Mouse (Mus musculus): Measurements from ENCODE around the gene Scube1.
A peak's percentile ranks its signal among the peaks of the same experiment; 100 is the strongest.

Scube1 gene

DNA sequence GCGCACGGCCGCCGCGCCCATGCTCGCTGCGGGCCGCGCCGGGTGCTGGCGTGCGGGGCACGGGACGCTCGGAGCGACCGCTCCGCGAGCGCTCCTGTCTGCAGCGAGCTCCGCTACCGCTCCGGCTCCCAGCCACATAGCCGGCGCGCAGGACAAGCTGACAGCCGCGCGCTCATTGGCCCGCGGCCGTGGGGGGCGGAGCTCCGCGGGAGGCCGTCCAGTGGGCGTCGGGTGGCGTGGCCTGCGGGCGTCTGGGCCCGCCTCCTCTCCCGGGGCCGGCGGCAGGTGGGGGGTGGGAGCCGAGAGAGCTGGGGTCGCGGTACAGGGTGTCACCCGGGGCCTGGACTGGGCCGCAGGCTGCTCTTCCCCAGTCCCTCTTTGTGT, at the start of gene Scube1:
TSS of gene Scube1 (minus strand) at position 136 of the 384 bp plus-strand sequence.
- peak; percentile 74 for DNase-seq

DNA sequence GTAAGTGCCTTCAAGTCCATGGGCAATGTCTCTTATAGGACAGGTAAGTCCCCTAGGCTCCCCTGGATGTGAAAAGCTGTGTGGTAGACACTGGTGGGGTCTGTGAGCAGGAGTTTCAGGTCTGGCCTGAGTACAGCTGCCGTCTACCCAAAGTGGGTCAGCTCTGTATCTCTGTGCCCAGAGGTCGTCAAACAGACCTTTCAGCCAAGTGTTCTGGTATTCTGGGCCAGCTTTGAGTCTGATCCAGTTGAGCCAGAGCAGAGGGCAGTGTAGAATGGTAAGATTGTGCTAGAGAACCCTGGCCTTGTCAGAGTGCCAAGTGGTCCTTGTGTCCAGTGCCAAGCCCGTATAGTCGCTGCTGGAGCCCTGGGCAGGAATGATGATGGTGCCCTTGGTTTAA, 48.1 kb upstream of the Scube1 start:
- peak; percentile 12 for DNase-seq

DNA sequence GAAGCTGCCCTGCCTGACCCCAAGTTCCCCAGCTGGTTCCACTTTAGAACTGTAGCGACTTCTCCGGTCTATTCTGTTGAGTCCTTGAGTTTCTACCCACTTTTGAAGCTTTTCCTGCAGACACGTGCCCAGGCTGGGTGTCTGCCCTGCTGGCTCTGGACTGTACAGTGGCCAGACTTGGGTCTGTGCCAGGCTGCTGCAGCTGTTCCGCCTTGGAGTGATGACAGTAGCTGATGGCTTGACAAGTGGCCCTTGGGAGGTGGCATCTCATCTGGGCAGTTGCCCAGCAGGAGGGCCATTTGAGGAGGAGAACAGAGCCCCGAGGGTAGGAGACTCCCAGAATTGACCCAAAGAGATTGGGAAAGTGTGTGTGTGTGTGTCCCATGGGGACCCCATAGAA, 47.6 kb upstream of the Scube1 start:
- peak; percentile 22 for DNase-seq

DNA sequence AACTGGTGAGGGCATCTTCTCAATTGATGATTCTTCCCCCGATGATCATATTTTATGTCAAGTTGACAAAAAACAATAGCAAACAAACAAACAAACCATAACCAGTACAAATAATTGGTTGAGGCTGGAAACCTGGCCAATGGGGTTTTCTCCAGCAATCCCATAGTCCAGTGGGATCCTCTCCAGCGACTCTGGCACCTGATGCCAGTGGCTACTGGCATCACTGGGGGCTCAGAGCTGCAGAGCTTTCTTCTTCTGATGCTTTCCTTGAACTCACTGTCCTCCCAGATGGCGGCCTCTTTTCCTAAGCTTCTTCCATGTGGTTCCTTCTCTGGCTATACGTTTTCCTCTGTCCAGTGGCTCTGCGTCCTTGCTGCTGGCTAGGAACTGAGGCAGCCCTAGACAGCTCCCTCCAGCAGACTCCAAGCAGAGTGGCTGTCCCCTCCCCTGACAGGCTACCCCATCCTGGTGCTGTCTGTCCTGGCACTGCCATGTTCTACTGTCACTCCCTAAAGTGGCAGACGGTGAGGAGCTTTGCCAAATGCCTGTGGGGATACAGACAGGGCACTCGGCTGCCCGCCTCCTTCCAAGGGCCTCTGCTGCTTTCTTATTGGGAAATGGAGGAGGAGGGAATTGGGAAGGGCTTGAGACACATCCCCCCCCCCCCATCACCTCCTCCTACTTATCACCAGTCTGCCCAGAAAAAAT, 46.7 kb upstream of the Scube1 start:
- no peak for DNase-seq

DNA sequence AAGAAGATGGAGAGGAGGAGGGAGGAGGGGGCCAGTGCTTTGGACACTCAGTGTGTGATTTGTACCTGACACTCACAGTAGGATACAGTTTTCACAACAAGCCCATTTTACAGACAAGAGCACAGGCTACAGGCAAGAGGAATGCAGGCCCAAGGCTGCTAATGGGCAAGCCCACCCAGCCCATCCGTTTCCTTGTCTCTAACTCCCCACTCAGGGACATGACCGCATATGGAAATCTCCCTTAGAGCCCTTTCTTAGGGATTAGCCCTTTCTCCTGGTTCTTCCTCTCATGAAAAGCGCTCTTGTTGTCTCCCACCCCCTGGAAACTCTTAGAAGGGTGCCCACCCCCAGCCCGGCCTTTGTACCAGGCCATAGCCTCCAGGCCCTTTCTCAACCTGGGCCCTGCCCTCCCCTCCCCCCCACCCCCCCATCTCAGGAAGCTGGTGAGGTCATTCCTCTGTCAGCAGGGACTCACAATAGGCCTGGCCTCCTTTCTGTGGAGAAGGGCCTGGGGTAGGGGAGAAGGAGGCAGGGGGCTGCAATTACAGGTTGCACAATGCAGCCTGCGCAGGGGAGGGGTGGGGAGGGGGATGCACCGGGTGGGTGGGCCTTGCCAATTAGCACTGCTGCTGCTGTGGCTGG, 40.7 kb upstream of the Scube1 start:
- no peak for DNase-seq

DNA sequence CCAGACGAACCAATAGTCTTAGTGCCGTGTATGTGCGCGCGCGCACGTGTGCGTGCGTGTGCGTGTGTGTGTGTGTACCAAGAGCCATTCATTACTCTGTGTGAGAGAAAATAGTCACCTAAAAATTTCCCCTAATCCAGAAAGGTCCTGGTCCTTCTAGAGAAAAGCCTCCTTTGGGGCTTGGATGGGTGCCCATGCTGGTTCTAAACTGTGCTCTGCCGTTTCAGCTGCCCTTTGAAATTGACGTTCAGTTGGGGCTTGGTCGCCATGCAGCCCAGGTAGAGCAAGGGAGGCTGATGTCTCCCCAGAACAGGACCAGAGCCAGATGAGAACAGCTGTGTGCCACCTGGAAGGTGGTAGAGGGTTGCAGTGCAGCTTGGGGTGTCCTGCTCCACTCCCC, 36.7 kb upstream of the Scube1 start:
- DNase-seq: no peak

DNA sequence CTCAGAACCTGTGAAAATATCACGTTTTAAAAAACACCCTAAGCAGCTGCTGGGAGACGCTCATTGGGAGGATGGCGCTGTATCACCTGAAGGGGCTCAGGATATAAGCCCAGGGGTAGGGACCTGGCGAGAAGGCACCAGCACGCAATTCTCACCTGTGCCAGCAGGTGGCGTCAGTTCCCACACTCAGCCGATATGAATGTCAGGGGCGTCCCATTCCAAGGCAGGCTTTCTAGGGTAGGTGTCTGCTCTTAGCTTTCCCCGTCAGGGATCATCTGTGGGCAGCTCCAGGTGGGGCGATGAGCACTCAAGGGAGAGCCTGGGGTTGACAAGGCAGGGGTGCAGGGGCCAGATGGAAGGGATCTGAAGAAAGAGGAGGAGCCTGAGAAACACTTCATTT, 35.9 kb upstream of the Scube1 start:
- no peak for DNase-seq

DNA sequence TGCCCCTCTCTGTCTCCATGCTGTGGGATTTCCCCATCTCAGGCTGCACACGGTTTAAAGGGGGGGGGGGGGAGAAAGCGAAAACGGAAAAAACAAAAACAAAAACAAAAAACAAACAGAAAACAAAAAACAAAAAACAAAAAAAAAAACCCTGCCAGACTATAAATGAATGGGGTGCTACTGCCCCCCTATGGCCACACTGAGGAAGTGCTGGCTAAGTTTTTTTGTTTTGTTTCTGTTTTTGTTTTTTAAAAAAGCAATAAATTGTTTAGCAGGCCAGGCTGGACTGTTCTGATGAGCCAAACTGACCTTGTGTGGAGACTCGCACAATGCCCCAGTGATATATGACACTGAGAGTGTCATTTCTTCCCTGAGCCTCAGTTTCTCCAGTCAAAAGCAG, 34.1 kb upstream of the Scube1 start:
- DNase-seq: no peak

DNA sequence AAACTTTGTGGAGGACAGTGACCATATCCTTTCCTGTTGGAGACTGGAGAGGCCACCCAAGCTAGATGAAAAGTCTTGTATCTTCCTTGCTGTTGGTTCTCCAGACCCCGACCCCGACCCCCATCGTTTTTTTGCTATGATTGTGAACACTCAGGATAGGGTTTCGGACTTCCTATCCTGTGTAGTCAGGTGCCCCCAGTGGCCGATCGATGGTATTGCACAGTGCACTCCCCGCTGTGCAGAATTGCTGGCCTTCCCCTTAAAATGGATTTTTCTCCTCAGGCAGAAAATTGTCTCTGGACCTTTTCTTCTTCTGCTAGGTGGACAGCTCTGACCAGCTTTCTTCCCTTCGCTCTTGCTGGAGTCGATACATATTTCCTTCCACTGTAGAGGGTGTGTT, 31.9 kb upstream of the Scube1 start:
- no peak for DNase-seq

DNA sequence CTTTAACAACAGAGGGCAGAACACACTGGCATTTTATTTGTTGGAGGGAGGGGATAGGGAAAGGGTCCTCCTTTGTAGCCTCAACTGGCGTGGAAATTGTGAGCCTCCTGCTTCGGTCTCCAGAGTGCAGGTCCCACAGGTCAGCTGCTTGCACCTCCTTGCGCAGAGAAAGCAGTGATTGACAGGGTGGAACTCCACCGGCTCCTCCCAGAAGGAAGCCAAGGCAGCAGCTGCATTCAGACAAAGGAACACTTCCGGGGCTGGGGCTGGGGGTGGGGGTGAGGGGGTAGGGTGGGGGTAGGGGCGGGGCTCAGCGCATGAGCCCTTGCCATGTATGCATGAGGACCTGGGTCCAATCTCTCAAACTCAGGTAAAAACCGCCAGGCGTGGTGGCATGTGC, 24.6 kb upstream of the Scube1 start:
- no peak for DNase-seq

DNA sequence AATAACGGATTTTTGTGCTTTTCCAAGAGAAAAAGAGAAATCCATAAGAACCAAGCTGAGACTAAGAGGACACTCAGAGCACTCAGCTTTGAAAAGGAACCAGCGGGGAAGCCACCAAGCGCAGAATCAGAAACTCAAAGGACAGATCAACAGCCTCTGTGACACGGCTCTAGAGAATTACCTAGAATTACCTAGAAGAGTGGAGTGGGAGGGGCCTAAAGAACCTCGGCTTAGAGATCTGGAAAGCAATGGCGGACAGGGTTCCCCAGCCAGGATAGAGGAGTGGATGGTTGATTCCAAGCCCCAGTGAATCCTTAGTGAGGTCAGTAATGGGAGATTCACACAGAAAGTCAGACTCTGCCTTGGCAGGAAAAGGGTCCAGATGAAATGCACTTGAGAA, 24.2 kb upstream of the Scube1 start:
- DNase-seq: no peak

DNA sequence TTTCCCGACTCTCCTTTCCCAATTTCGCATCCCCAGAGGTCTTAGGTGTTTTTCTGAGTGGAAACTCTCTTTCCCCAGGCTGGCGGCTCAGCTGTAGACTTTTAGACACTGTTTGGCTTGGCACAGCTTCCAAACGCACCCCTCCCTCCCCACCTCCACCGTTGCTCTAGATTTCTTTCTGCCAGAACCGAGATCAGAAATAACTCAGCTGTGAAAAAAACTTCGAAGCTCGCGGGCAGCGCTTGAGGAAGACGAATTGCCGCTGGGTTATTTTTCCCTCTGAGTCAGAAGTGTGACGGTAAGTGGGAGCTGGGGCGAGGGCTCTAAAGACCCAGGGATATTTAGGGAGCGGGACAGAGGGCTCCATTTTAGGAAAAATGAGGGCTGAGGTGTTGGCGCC, 21.5 kb upstream of the Scube1 start:
- no peak for DNase-seq

DNA sequence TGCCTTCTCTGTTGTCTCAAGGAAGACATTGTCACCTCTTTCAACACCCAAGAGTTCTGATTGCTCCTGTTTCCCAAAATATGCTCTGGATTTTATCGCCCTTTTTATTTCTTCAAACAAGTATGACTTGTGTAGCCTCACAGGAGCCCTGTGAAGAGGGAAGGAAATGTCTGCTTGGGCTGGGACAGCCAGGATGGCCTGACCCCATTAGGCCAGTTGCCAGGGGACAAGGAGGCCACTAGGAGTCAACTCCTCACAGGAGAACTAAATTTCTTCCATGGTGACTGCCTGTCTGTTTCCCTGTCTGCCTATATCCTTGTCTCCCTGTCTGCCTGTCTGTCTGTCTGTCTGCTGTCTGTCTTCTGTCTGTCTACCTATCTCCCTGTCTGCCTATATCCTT, 17.2 kb upstream of the Scube1 start:
- DNase-seq: peak; percentile 12

DNA sequence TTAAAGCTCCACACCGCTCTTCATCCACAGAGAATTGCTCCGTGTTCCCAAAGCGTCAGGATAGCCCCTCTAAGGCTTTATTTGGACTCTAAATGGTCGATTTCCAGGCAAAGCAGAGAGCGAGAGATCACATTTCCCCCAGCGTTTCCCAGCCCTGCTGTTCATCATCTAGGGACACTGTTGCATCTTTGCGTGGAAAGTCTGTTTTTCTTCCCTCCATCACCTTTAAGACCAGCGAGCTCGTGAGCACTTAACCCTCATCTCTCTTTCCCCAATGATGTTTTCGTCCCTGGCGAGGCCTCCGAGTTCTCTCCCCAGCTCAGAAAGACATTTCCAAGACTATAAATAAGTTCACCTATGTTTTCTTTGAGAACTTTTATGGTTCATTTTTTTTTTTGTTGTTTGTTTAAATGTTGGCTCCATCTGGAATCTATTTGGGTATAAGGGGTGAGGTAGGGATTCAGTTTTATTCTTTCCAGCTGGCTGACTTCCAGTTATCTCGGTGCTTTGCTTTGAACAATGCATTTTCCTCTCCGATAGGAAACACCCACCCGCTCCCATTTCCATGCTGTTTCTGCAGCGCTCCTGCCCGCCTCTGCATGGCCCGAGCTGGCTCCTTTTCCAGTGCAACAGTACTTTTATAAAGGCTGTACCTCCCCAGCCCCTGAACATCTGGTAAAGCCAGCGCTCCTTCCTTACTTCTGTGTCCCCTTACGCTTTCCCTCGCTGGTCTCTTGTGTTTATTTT, 16.0 kb upstream of the Scube1 start:
- no peak for DNase-seq

DNA sequence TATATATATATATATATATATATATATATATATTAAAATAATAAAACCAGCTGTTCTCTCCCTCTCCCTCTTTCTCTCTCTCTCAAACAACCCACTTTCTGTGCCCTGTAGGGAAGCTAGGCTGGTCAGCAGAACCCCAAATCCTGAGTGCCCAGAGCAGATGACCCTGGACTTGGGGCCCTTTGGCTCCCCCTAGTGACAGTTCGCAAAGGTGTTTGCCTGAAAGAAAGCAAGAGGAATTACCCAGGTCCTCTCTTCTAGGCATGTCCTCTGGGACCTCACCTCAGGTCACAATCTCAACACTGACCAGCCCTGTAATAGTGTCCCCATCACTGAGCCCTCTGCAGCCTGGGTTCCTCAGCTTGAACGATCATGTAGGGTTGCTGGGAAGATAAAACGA, 2.8 kb upstream of the Scube1 start:
- DNase-seq: peak; percentile 12

DNA sequence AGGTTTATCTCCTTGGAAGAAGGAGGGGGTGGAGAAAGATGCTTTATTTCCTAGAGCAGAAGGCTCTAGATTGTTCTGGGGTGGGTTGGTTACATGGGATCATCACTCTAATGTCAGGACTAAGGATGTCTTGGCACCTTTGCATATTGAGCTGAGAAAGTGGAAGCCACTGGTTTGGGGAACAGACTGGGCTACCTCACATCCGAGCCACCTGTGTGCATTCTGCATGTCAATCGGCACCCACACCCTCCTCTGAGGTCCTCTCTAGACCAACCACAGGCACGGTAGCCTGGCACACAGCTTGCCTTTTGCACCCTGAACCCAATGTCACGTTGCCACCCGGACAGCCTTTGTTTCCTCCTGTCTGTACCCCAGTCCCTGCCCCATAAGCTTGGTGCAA, 1.9 kb upstream of the Scube1 start:
- DNase-seq: no peak

DNA sequence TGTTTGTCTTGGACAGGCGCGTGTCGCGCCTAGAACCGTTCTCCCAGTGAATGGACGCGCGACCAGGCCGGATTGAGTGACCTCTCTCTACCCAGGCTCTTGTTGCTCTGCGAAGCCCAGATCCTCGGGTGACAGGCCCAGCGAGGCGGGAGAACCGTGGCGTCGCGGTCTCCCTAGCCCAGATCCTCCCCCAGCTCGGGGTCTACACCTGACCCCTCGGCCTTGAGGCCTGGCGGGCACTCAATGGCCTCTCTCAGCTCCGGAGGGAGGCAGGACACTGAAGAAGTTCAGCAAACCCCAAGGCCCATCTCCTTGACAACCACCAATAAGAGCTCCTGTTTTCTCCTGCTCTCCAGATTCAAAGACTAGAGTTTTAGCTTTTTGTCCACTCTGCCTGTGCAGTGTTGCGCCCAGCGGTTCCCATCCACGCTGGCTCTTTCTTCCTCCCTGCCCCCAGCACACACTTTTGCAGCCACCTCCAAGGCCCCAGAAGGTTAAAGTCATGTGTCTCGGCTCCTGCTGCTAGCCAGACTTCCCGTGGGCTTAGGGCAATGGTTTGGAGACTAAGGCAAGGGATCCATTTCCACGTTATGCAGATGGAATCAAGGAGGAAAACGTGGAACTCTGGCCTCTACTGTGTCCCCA, 857 bp upstream of the Scube1 start:
- no peak for DNase-seq

DNA sequence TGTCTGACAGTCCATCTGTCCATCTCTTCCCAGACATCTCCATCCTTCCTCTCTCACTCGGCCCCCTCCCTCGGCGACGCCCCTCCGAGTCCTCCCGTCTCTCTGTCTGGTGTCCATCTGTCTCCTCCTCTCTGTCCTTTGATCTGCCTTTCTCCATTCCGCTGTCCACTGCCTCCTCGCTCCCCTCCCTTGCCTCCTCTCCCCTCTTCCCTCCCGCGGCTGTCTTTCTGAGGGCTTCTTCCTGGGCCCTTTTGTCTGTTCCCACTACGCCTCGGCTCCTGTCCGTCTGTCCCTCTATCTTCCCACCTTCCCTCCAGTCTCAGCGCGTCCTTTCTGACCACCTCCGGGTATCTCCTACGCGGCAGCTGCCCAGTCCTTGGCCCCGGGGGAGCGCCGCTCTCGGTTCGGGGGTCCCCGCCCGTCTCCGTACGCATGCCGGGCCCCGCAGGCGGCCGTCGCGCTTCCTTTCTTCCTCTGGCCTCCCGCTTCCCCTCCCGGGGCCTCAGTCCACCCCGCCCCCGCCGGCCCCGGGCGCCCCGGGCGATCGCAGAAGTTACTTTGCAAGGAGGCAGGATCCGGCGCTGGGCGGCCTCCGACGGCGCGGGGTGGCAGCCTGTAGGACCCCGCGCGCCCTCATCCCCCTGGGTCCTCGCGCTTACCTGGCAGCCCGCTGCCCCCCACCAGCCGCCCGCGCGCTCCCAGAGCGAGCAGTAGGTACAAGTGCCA, 498 bp downstream of the Scube1 start:
- DNase-seq: no peak

DNA sequence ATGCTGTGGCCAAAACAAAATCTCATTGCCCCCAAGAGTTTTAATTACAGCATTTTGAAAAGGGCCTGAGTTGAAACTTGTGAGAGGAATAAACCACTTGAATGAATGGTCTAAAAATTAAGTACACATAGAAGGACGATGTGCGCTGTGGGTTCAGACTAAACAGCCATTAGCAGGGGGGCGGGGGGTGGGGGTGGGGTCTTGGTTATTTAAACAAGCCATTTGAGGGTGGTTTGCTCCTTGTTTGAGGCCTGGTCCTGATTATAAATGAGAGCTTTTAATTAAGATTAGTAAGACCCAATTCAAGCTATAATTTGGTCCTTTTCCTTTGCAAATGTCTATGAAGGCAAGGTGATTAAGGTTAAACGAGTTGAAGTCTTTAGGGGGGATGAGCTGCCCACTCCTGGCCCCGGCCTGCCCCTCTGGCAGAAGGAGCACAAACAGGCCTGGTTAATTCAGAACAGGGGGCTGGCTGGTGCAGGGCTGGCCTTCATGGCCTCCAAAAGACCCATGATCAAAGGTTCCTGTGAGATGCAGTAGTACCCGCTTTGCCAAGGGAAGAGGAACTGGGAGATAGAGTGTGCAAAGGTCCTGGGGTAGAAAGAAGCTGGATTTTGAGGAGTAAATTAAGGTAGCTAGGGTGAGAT, 9.1 kb downstream of the Scube1 start:
- no peak for DNase-seq

DNA sequence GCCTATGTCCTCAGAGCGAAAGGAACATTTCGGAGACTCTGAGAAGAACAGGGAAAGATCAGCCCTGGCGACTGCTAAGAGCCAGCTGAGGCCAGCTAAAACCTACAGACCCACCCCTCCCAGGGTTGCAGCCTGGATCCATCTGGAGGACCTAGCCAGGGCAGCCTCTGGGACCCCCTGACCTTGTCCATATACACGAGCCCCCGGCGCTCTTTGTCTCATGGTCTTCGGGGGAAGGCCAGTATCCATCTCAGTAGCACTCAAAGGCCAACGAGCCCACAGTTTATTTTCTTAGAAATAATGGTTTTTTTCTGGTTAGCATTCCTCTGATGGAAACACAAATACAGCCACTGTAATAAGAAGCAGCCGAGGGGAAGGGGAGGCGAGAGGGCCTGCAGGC, 12.0 kb downstream of the Scube1 start:
- DNase-seq: no peak

DNA sequence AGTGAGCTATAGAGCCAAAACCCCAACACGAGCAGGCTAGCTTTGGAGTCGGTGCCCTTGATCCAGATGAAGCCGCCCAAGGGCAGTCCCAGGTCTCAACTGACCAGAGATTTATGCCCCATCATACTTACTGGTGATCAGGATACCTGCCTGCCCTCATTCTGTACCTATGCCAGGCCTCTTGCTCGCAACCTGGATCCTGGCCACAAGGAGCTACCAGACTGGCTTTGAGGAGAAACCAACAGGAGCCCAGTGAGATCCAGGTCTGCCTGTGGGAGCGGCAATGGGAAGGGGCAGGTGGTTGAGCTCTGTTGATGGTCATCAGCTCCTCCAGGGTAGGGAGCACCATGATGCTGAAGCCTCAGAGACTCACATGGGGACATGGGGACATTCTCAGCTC, 12.5 kb downstream of the Scube1 start:
- no peak for DNase-seq
